Comparison of ENCODE assay signal across 9 mouse cellular contexts in genomic region chr6:120301137-120301536, GRCm38 (mm10). TPM values are rescaled to one million over a fixed set of nuclear protein-coding genes. Genes with fewer than 3 reads are reported as not detected.
DNase-seq lines count a peak whose midpoint lies in the region; ATAC-seq and TF ChIP-seq lines count a peak whose summit lies in the region.
"Had no signal": no experiment of that assay in that cellular context is flagged by ENCODE, and none has a peak within 500 bp of the region (broad histone marks: within the 10 kb centered on the region; RNA-seq: fewer than 3 reads in every experiment).

No protein-coding gene starts in this region.

- H3K4me3 ChIP-seq in hindbrain, embryonic 11.5 days (ENCODE audit: low read depth, low read length) = no peak overlapping the region
- H3K4me3 ChIP-seq in hindbrain, embryonic 13.5 days = no peak overlapping the region
- H3K4me3 ChIP-seq in forebrain, embryonic 14.5 days (ENCODE audit: low read depth, low read length) = no peak overlapping the region
- H3K4me3 ChIP-seq in kidney, embryonic 14.5 days (ENCODE audit: low read length) = no peak overlapping the region
- no peak overlapping the region for H3K4me3 ChIP-seq in liver, embryonic 14.5 days (ENCODE audit: insufficient read depth in 1 of 2, low read depth in 2 of 2, low read length in 2 of 2)
- H3K4me3 ChIP-seq: erythroblast, embryonic 14.5 days had no signal

- ATAC-seq in hindbrain, embryonic 11.5 days (ENCODE audit: low FRiP score) = no peak
- ATAC-seq in hindbrain, embryonic 13.5 days (ENCODE audit: low FRiP score) = no peak
- no peak; the same call in 1 of the 2 replicates for ATAC-seq in forebrain, embryonic 14.5 days
- ATAC-seq in kidney, embryonic 14.5 days (ENCODE audit: low FRiP score, low TSS enrichment) = peak; percentile 65; the same call in 1 of the 2 replicates
- ATAC-seq in liver, embryonic 14.5 days (ENCODE audit: insufficient read depth) = no peak

- H3K4me2 ChIP-seq in hindbrain, embryonic 11.5 days (replicated peaks; ENCODE audit: low read depth, low read length) = no peak overlapping the region
- H3K4me2 ChIP-seq in hindbrain, embryonic 13.5 days = no peak overlapping the region
- H3K4me2 ChIP-seq in forebrain, embryonic 14.5 days (ENCODE audit: low read length) = no peak overlapping the region
- no peak overlapping the region for H3K4me2 ChIP-seq in kidney, embryonic 14.5 days (replicated peaks; ENCODE audit: low read depth, low read length)
- H3K4me2 ChIP-seq in liver, embryonic 14.5 days (ENCODE audit: low read depth) = no peak overlapping the region

- WGBS in hindbrain, embryonic 11.5 days = 27% methylated on average over 6 of the region's 6 CpGs
- 32% methylated on average over 6 of the region's 6 CpGs for WGBS in hindbrain, embryonic 13.5 days
- WGBS in forebrain, embryonic 14.5 days = 39% methylated on average over 6 of the region's 6 CpGs
- 24% methylated on average over 6 of the region's 6 CpGs for WGBS in kidney, embryonic 14.5 days
- 25% methylated on average over 6 of the region's 6 CpGs for WGBS in liver, embryonic 14.5 days (ENCODE audit: insufficient replicate concordance)

- TF ChIP-seq EP300 in liver, embryonic 14.5 days (IDR thresholded peaks at IDR 0.05; ENCODE audit: low read depth) = no peak

- no peaks in the 10 kb centered on the region for H3K36me3 ChIP-seq in hindbrain, embryonic 11.5 days (ENCODE audit: control insufficient read depth, insufficient read depth, low read length)
- no peaks in the 10 kb centered on the region for H3K36me3 ChIP-seq in hindbrain, embryonic 13.5 days
- no peaks in the 10 kb centered on the region for H3K36me3 ChIP-seq in forebrain, embryonic 14.5 days (ENCODE audit: control insufficient read depth, insufficient read depth, low read length)
- H3K36me3 ChIP-seq in kidney, embryonic 14.5 days (ENCODE audit: control insufficient read depth, insufficient read depth, low read length) = no peaks in the 10 kb centered on the region
- no peaks in the 10 kb centered on the region for H3K36me3 ChIP-seq in liver, embryonic 14.5 days (replicated peaks; ENCODE audit: control insufficient read depth, insufficient read depth, low read depth)

- H3K4me1 ChIP-seq in hindbrain, embryonic 11.5 days (replicated peaks; ENCODE audit: control insufficient read depth, insufficient read depth, low read length) = no peaks in the 10 kb centered on the region
- no peaks in the 10 kb centered on the region for H3K4me1 ChIP-seq in hindbrain, embryonic 13.5 days (replicated peaks)
- no peaks in the 10 kb centered on the region for H3K4me1 ChIP-seq in forebrain, embryonic 14.5 days (ENCODE audit: control insufficient read depth, insufficient read depth, low read length)
- H3K4me1 ChIP-seq in kidney, embryonic 14.5 days (ENCODE audit: control insufficient read depth, insufficient read depth, low read length) = no peaks in the 10 kb centered on the region
- H3K4me1 ChIP-seq in liver, embryonic 14.5 days (replicated peaks; ENCODE audit: control insufficient read depth in 2 of 2, insufficient read depth in 2 of 2, low read length in 1 of 2) = no peaks in the 10 kb centered on the region

- DNase-seq in hindbrain, embryonic 11.5 days (ENCODE audit: low spot score) = peak; percentile 39
- peak; percentile 68 for DNase-seq in WW6 (ENCODE audit: low read depth, low spot score)
- DNase-seq in forebrain, embryonic 14.5 days (ENCODE audit: low spot score) = peak; percentile 72
- peak in 1 of 3 experiments; percentile 6 for DNase-seq in liver, embryonic 14.5 days (ENCODE audit: low read depth in 3 of 3, low spot score in 3 of 3)
- peak; percentile 57 for DNase-seq in right cerebral cortex, postnatal 25 days
- no peak for DNase-seq in spleen, adult 12 weeks (ENCODE audit: low spot score)

- no peaks in the 10 kb centered on the region for H3K27me3 ChIP-seq in hindbrain, embryonic 11.5 days (ENCODE audit: control insufficient read depth, insufficient read depth, low read length)
- peaks cover 10% of the 10 kb centered on the region for H3K27me3 ChIP-seq in hindbrain, embryonic 13.5 days
- no peaks in the 10 kb centered on the region for H3K27me3 ChIP-seq in forebrain, embryonic 14.5 days (replicated peaks; ENCODE audit: control insufficient read depth, insufficient read depth, low read length)
- H3K27me3 ChIP-seq in kidney, embryonic 14.5 days (ENCODE audit: control insufficient read depth, insufficient read depth, low read length) = no peaks in the 10 kb centered on the region
- H3K27me3 ChIP-seq in liver, embryonic 14.5 days (ENCODE audit: control insufficient read depth, insufficient read depth, low read length) = peaks cover 1% of the 10 kb centered on the region

- H3K9me3 ChIP-seq in hindbrain, embryonic 11.5 days (ENCODE audit: control insufficient read depth, low read length) = no peaks in the 10 kb centered on the region
- H3K9me3 ChIP-seq in hindbrain, embryonic 13.5 days = no peaks in the 10 kb centered on the region
- H3K9me3 ChIP-seq in forebrain, embryonic 14.5 days (replicated peaks; ENCODE audit: control insufficient read depth, low read length) = no peaks in the 10 kb centered on the region
- no peaks in the 10 kb centered on the region for H3K9me3 ChIP-seq in kidney, embryonic 14.5 days (ENCODE audit: control insufficient read depth, low read length)
- no peaks in the 10 kb centered on the region for H3K9me3 ChIP-seq in liver, embryonic 14.5 days (ENCODE audit: control insufficient read depth, low read length)

- no peak overlapping the region for H3K27ac ChIP-seq in hindbrain, embryonic 11.5 days (ENCODE audit: low read depth, low read length)
- H3K27ac ChIP-seq in hindbrain, embryonic 13.5 days = no peak overlapping the region
- no peak overlapping the region for H3K27ac ChIP-seq in forebrain, embryonic 14.5 days (ENCODE audit: low read depth, low read length)
- H3K27ac ChIP-seq in kidney, embryonic 14.5 days (ENCODE audit: low read depth, low read length) = no peak overlapping the region
- no peak overlapping the region for H3K27ac ChIP-seq in liver, embryonic 14.5 days

- TF ChIP-seq CTCF in liver, embryonic 14.5 days (IDR thresholded peaks at IDR 0.05; ENCODE audit: low read depth) = peak; percentile 45

- no peak overlapping the region for H3K9ac ChIP-seq in hindbrain, embryonic 11.5 days (ENCODE audit: low read depth, low read length)
- no peak overlapping the region for H3K9ac ChIP-seq in hindbrain, embryonic 13.5 days
- H3K9ac ChIP-seq in forebrain, embryonic 14.5 days (ENCODE audit: low read length) = no peak overlapping the region
- H3K9ac ChIP-seq in kidney, embryonic 14.5 days (ENCODE audit: low read depth, low read length) = no peak overlapping the region
- H3K9ac ChIP-seq in liver, embryonic 14.5 days (replicated peaks) = no peak overlapping the region

RNA-seq across cellular contexts. Expression of gene B4galnt3, which starts 6.8 kb away (rescaled TPM):
- polyA plus RNA-seq in hindbrain, embryonic 11.5 days (2014; fragmentation: Nextera tagmentation; extraction: Ambion mirVana) = not detected in 2 replicates
- 0.09 and 0.27 TPM in 2 replicates for polyA plus RNA-seq in hindbrain, embryonic 13.5 days (2015; fragmentation: Nextera tagmentation; extraction: Ambion mirVana)
- not detected in 2 replicates for polyA plus RNA-seq in forebrain, embryonic 14.5 days (2014; fragmentation: Nextera tagmentation; extraction: Ambion mirVana)
- polyA plus RNA-seq in kidney, embryonic 14.5 days (2014; fragmentation: Nextera tagmentation; extraction: Ambion mirVana) = 0.45 and 1.1 TPM in 2 replicates
- polyA plus RNA-seq in liver, embryonic 14.5 days (2012; rRNA removed) = 0.11 and 0.13 TPM in 2 replicates
- polyA plus RNA-seq in liver, embryonic 14.5 days (2014; fragmentation: Nextera tagmentation; extraction: Ambion mirVana) = 0.06 and 0.18 TPM in 2 replicates

RNA-seq across cellular contexts. Expression of gene D330020A13Rik, which starts 7.0 kb away (rescaled TPM):
- 0.15 TPM in 1 of 2 replicates, not detected in the other for polyA plus RNA-seq in hindbrain, embryonic 11.5 days (2014; fragmentation: Nextera tagmentation; extraction: Ambion mirVana)
- polyA plus RNA-seq in hindbrain, embryonic 13.5 days (2015; fragmentation: Nextera tagmentation; extraction: Ambion mirVana) = 0.18 TPM in 1 of 2 replicates, not detected in the other
- polyA plus RNA-seq in forebrain, embryonic 14.5 days (2014; fragmentation: Nextera tagmentation; extraction: Ambion mirVana) = not detected in 2 replicates
- polyA plus RNA-seq in kidney, embryonic 14.5 days (2014; fragmentation: Nextera tagmentation; extraction: Ambion mirVana) = 0.22 and 0.49 TPM in 2 replicates
- not detected in 2 replicates for polyA plus RNA-seq in liver, embryonic 14.5 days (2012; rRNA removed)
- not detected in 2 replicates for polyA plus RNA-seq in liver, embryonic 14.5 days (2014; fragmentation: Nextera tagmentation; extraction: Ambion mirVana)
- polyA plus RNA-seq: erythroblast, embryonic 14.5 days had no signal
